Mouse (Mus musculus) stomach, postnatal 0 days (tissue): ENCODE results near the gene Cldn12. TPM values are rescaled to one million over a fixed set of nuclear protein-coding genes. Genes with fewer than 3 reads are reported as not detected.

Experiments used
- ATAC-seq: fragments of 200-750 bp; cut with Nextera tagmentation; 2 replicates; pipeline ENCODE4 v1.8.0; 2017; ENCODE audit not compliant: low FRiP score, low TSS enrichment
- DNase-seq: peaks from one replicate; pipeline ENCODE4 v3.0.0-alpha.2; 2016; ENCODE audit warnings: low spot score
- H3K27ac ChIP-seq: fragments of 300-500 bp; sonication (generic); replicated peaks from 2 replicates; pipeline ENCODE4 v1.5.1; 2014; ENCODE audit warnings: mild to moderate bottlenecking, control low read depth
- H3K27me3 ChIP-seq: fragments of 300-500 bp; sonication (generic); 2 replicates; pipeline ENCODE4 v1.6.1; 2014; ENCODE audit warnings: low read length; ENCODE audit not compliant: control insufficient read depth, insufficient read depth
- H3K36me3 ChIP-seq: fragments of 300-500 bp; sonication (generic); 2 replicates; pipeline ENCODE4 v1.6.1; 2014; ENCODE audit warnings: low read length, mixed read lengths; ENCODE audit not compliant: control insufficient read depth, insufficient read depth
- H3K4me1 ChIP-seq: fragments of 300-500 bp; sonication (generic); replicated peaks from 2 replicates; pipeline ENCODE4 v1.6.1; 2014; ENCODE audit warnings: antibody characterized with exemption; ENCODE audit not compliant: control insufficient read depth, insufficient read depth
- H3K4me2 ChIP-seq: fragments of 300-500 bp; sonication (generic); replicated peaks from 2 replicates; pipeline ENCODE4 v1.6.1; 2014; ENCODE audit warnings: low read depth, mild to moderate bottlenecking, control low read depth, moderate library complexity
- H3K4me3 ChIP-seq: fragments of 300-500 bp; sonication (generic); 2 replicates; pipeline ENCODE4 v1.5.1; 2014; ENCODE audit warnings: low read depth, low read length, control low read depth
- H3K9ac ChIP-seq: fragments of 300-500 bp; sonication (generic); 2 replicates; pipeline ENCODE4 v1.6.1; 2014; ENCODE audit warnings: mild to moderate bottlenecking, low read length, control low read depth, mixed read lengths
- H3K9me3 ChIP-seq: fragments of 300-500 bp; sonication (generic); 2 replicates; pipeline ENCODE4 v1.6.1; 2016; ENCODE audit warnings: low read length; ENCODE audit not compliant: control insufficient read depth
- CTCF ChIP-seq: IDR thresholded peaks from 2 replicates; pipeline ENCODE4 v1.5.1; 2016; ENCODE audit warnings: antibody characterized with exemption, low read depth, mild to moderate bottlenecking, moderate library complexity
- EP300 ChIP-seq: optimal IDR thresholded peaks from 2 replicates; pipeline ENCODE3; 2016; ENCODE audit warnings: antibody characterized with exemption
- WGBS: fragments of 180-500 bp; shearing (Covaris S2); extraction: QIAGEN DNeasy Blood & Tissue Kit; methylation state at CpG from one replicate; pipeline ENCODE4 v1.1.7; 2014; 5-methylcytosine and 5-hydroxymethylcytosine counted together
- polyA plus RNA-seq: library from polyadenylated mRNA; unstranded; fragments of >200 nt; fragmentation: Nextera tagmentation; extraction: Ambion mirVana; gene quantifications from 2 replicates; pipeline ENCODE4 v1.2.1, GENCODE M21; 2015

Cldn12 gene
- polyA plus RNA-seq: 12.8 and 13.9 TPM in 2 replicates

- ATAC-seq: peak; percentile 99
- H3K4me3 ChIP-seq: peak within 1 kb of the TSS; percentile 75
- 0% methylated on average over 75 of the region's 79 CpGs for WGBS
- H3K4me2 ChIP-seq: peak within 1 kb of the TSS; percentile 87
- H3K27me3 ChIP-seq: no peaks in the 10 kb centered on the region
- TF ChIP-seq CTCF: no peak
- TF ChIP-seq EP300: no peak
- DNase-seq: peak; percentile 97
- H3K9ac ChIP-seq: peak within 1 kb of the TSS; percentile 73
- H3K4me1 ChIP-seq: no peaks in the 10 kb centered on the region
- H3K27ac ChIP-seq: peak within 1 kb of the TSS; percentile 86
- H3K9me3 ChIP-seq: no peaks in the 10 kb centered on the region
- H3K36me3 ChIP-seq: no peaks in the 10 kb centered on the region
Measured at GRCm38 (mm10) chr5:5514196-5515076, at the start of gene Cldn12. Gene Cldn12, minus strand, starts transcription at chr5:5514958.

- ATAC-seq (no peak), DNase-seq (no peak)
- H3K4me3 ChIP-seq: no peak overlapping the region
- WGBS: 69% methylated on average over 3 of the region's 3 CpGs
- no peaks in the 10 kb centered on the region for H3K9me3 ChIP-seq
- TF ChIP-seq CTCF: no peak
- no peak for TF ChIP-seq EP300
- H3K27me3 ChIP-seq: no peaks in the 10 kb centered on the region
- H3K9ac ChIP-seq: no peak overlapping the region
- H3K4me1 ChIP-seq: no peaks in the 10 kb centered on the region
- H3K36me3 ChIP-seq: no peaks in the 10 kb centered on the region
- no peak overlapping the region for H3K4me2 ChIP-seq
- H3K27ac ChIP-seq: no peak overlapping the region
Measured at GRCm38 (mm10) chr5:5562435-5562834, 47.7 kb upstream of the Cldn12 start.

- H3K27ac ChIP-seq: no peak overlapping the region
- no peaks in the 10 kb centered on the region for H3K27me3 ChIP-seq
- no peak for DNase-seq
- no peak for ATAC-seq
- H3K4me3 ChIP-seq: no peak overlapping the region
- WGBS: 72% methylated on average over 4 of the region's 4 CpGs
- TF ChIP-seq CTCF (peak; percentile 33; the same call in 1 of the 2 replicates), EP300 (no peak)
- H3K36me3 ChIP-seq: no peaks in the 10 kb centered on the region
- H3K4me1 ChIP-seq: no peaks in the 10 kb centered on the region
- H3K4me2 ChIP-seq: no peak overlapping the region
- no peaks in the 10 kb centered on the region for H3K9me3 ChIP-seq
- H3K9ac ChIP-seq: no peak overlapping the region
Measured at GRCm38 (mm10) chr5:5561041-5561706, 46.4 kb upstream of the Cldn12 start.

- 32% methylated on average over 8 of the region's 8 CpGs for WGBS
- Histone ChIP-seq H3K4me2 (peak overlapping the region; percentile 70), H3K9me3 (no peaks in the 10 kb centered on the region), H3K27me3 (no peaks in the 10 kb centered on the region), H3K36me3 (no peaks in the 10 kb centered on the region), H3K4me3 (peak overlapping the region; percentile 78), H3K4me1 (no peaks in the 10 kb centered on the region), H3K27ac (peak overlapping the region; percentile 46; the same call in 1 of the 2 replicates), H3K9ac (peak overlapping the region; percentile 63)
- no peak for DNase-seq
- ATAC-seq: no peak
- TF ChIP-seq CTCF: no peak
- no peak for TF ChIP-seq EP300
Measured at GRCm38 (mm10) chr5:5559798-5560197, 45.0 kb upstream of the Cldn12 start.

- TF ChIP-seq CTCF: no peak; the same call in 1 of the 2 replicates
- TF ChIP-seq EP300: no peak
- Histone ChIP-seq H3K4me1 (no peaks in the 10 kb centered on the region), H3K4me2 (peak within 1 kb of the TSS; percentile 70), H3K9me3 (no peaks in the 10 kb centered on the region), H3K36me3 (peaks cover 5% of the 10 kb centered on the region; the same call in 1 of the 2 replicates), H3K9ac (peak within 1 kb of the TSS; percentile 82), H3K4me3 (peak within 1 kb of the TSS; percentile 78), H3K27me3 (no peaks in the 10 kb centered on the region), H3K27ac (peak within 1 kb of the TSS; percentile 56; the same call in 1 of the 2 replicates)
- DNase-seq (peak; percentile 95), ATAC-seq (peak; percentile 100)
- under 1% methylated on average over 43 of the region's 43 CpGs for WGBS
Measured at GRCm38 (mm10) chr5:5559079-5559740, 44.5 kb upstream of the Cldn12 start, which contains the start of gene Gtpbp10. Gene Gtpbp10, minus strand, starts transcription at chr5:5559538.
